Mouse (Mus musculus) E14TG2a.4 (cell line): Measurements from ENCODE around the gene Ntrk1.

Experiments
- H3K27me3 ChIP-seq: 2 replicates; pipeline ENCODE4 v1.6.1; 2014; ENCODE audit warnings: low read length, control low read depth; ENCODE audit not compliant: insufficient read depth
- H3K36me3 ChIP-seq: 2 replicates; pipeline ENCODE4 v1.6.1; 2014; ENCODE audit warnings: low read length, control low read depth; ENCODE audit not compliant: insufficient read depth
- H3K4me1 ChIP-seq: replicated peaks from 2 replicates; pipeline ENCODE4 v1.6.1; 2014; ENCODE audit warnings: low read depth, low read length, control low read depth
- H3K4me3 ChIP-seq: replicated peaks from 2 replicates; pipeline ENCODE4 v1.5.1; 2014; ENCODE audit warnings: mild to moderate bottlenecking, low read length
- H3K9me3 ChIP-seq: 2 replicates; pipeline ENCODE4 v1.6.1; 2014; ENCODE audit warnings: low read length, control low read depth
- CTCF ChIP-seq: conservative IDR thresholded peaks from 2 replicates; pipeline ENCODE4 v1.5.1; 2014; ENCODE audit warnings: low read length
- NANOG ChIP-seq: IDR thresholded peaks from 2 replicates; pipeline ENCODE4 v1.6.1; 2014; ENCODE audit warnings: borderline replicate concordance, low read length, mixed read lengths
- POU5F1 ChIP-seq: IDR thresholded peaks from 2 replicates; pipeline ENCODE4 v1.6.1; 2014; ENCODE audit warnings: low read length, borderline replicate concordance

Ntrk1 gene

GRCm38 (mm10) chr3:87816646-87817093, 21.7 kb upstream of the Ntrk1 start:
- TF ChIP-seq NANOG (no peak), CTCF (peak; percentile 84), POU5F1 (no peak)
- Histone ChIP-seq H3K36me3 (no peaks in the 10 kb centered on the region), H3K4me1 (peaks cover 12% of the 10 kb centered on the region), H3K4me3 (no peak overlapping the region), H3K9me3 (peaks cover 2% of the 10 kb centered on the region), H3K27me3 (peaks cover 90% of the 10 kb centered on the region)

GRCm38 (mm10) chr3:87816166-87816565, 21.2 kb upstream of the Ntrk1 start:
- TF ChIP-seq NANOG (no peak), POU5F1 (no peak), CTCF (no peak)
- no peak overlapping the region for H3K4me3 ChIP-seq
- H3K27me3 ChIP-seq = peaks cover 91% of the 10 kb centered on the region
- H3K9me3 ChIP-seq = peaks cover 7% of the 10 kb centered on the region
- peaks cover 12% of the 10 kb centered on the region for H3K4me1 ChIP-seq
- H3K36me3 ChIP-seq = no peaks in the 10 kb centered on the region

DNA sequence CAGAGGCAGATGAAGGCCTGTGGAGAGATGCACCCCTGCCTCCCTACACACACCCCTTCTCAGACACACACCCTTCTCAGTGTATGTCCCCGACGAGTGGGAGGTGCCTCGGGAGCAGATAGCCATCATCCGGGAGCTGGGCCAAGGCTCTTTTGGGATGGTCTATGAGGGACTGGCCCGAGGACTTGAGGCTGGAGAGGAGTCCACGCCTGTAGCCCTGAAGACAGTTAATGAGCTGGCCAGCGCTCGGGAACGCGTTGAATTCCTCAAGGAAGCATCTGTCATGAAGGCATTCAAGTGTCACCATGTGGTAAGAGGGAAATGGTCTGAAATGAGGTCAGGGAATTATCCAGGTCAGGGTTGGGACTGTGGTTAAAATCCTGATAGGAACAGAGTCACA, 17.9 kb upstream of the Ntrk1 start:
- H3K36me3 ChIP-seq = no peaks in the 10 kb centered on the region
- peaks cover 18% of the 10 kb centered on the region for H3K9me3 ChIP-seq
- TF ChIP-seq POU5F1 (no peak), NANOG (no peak), CTCF (no peak)
- H3K27me3 ChIP-seq = peaks cover 95% of the 10 kb centered on the region
- H3K4me3 ChIP-seq = no peak overlapping the region
- peaks cover 26% of the 10 kb centered on the region for H3K4me1 ChIP-seq

DNA sequence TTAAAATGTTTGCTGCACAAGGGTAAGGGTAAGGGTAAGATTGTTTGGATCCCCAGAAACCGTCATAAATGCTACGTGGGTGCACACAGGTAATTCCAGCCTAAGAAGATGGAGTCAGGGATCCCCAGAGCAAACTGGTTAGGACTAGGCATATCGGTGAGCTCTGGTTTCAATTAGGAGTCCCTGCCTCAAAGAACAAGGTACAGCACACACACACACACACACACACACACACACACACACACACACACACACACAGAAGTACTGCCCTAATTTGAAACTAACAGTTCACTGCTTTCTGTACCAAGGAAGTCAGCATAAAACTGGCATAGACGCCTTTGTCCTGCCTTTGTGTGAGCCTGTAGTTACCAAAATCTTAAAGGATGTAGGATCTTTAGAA, 17.5 kb upstream of the Ntrk1 start:
- no peak for TF ChIP-seq NANOG
- TF ChIP-seq POU5F1 = no peak
- TF ChIP-seq CTCF = no peak
- Histone ChIP-seq H3K4me1 (peaks cover 26% of the 10 kb centered on the region), H3K9me3 (peaks cover 18% of the 10 kb centered on the region), H3K27me3 (peaks cover 95% of the 10 kb centered on the region), H3K36me3 (no peaks in the 10 kb centered on the region), H3K4me3 (no peak overlapping the region)

DNA sequence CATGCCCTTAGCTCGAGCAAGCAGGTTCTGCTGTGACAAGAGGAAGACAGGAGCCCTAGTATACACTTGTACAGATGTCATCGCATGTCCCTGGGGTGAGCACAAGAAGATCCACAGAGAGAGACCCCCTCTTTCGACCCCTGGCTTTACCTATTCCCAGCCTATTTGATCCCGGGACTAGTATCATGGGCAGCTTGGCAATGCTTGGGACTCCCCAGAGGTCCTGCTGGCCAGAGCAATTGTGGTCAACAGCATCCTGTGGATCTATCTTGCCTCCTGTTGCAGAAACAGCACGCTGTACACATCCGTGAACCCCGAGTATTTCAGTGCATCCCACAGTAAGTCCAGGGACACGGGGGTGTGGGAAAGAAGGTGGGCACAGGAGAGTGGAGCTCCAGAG, 16.3 kb upstream of the Ntrk1 start:
- no peak overlapping the region for H3K4me3 ChIP-seq
- H3K27me3 ChIP-seq = peaks cover 97% of the 10 kb centered on the region
- H3K36me3 ChIP-seq = no peaks in the 10 kb centered on the region
- H3K4me1 ChIP-seq = peaks cover 16% of the 10 kb centered on the region
- TF ChIP-seq POU5F1 (no peak), NANOG (no peak), CTCF (no peak)
- peaks cover 18% of the 10 kb centered on the region for H3K9me3 ChIP-seq

DNA sequence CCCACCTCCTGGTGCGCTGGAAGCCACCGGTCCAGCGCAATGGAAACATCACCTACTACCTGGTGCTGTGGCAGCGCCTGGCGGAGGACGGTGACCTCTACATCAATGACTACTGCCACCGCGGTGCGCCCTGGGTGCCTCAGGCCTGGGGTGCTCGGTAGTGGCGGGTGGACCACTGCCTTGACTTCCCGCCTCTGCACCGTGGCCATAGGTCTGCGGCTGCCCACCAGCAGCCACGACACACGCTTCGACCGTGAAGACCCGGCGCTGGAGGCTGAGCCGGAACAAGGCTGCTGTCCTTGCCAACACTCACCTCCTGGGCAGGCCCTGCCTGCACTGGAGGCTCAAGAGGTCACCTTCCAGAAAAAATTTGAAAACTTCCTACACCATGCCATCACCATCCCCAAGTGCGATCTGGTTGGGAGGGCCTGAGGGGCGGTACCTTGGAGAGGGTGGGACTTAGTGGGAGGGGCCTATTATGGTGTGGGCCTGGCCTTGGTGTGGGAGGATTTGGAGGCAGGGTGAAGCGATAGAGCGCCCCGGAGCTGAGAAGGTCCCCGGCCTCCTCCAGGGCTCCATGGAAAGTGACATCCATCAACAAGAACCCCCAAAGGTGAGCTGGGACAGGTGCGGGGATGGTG, 14.5 kb upstream of the Ntrk1 start:
- Histone ChIP-seq H3K4me1 (peaks cover 18% of the 10 kb centered on the region), H3K27me3 (peaks cover 97% of the 10 kb centered on the region), H3K4me3 (peak overlapping the region; percentile 76), H3K36me3 (no peaks in the 10 kb centered on the region), H3K9me3 (peaks cover 18% of the 10 kb centered on the region)
- TF ChIP-seq NANOG = no peak
- TF ChIP-seq POU5F1 = no peak
- no peak for TF ChIP-seq CTCF

GRCm38 (mm10) chr3:87804038-87804677, 9.2 kb upstream of the Ntrk1 start:
- H3K9me3 ChIP-seq = no peaks in the 10 kb centered on the region
- peaks cover 100% of the 10 kb centered on the region for H3K27me3 ChIP-seq
- no peaks in the 10 kb centered on the region for H3K36me3 ChIP-seq
- peaks cover 31% of the 10 kb centered on the region for H3K4me1 ChIP-seq
- TF ChIP-seq CTCF = no peak
- TF ChIP-seq NANOG = no peak
- TF ChIP-seq POU5F1 = no peak
- peak overlapping the region; percentile 60 for H3K4me3 ChIP-seq

GRCm38 (mm10) chr3:87801681-87802080, 6.7 kb upstream of the Ntrk1 start:
- Histone ChIP-seq H3K9me3 (no peaks in the 10 kb centered on the region), H3K4me1 (peaks cover 37% of the 10 kb centered on the region), H3K36me3 (no peaks in the 10 kb centered on the region), H3K4me3 (no peak overlapping the region), H3K27me3 (peaks cover 100% of the 10 kb centered on the region)
- no peak for TF ChIP-seq CTCF
- no peak for TF ChIP-seq NANOG
- no peak for TF ChIP-seq POU5F1

DNA sequence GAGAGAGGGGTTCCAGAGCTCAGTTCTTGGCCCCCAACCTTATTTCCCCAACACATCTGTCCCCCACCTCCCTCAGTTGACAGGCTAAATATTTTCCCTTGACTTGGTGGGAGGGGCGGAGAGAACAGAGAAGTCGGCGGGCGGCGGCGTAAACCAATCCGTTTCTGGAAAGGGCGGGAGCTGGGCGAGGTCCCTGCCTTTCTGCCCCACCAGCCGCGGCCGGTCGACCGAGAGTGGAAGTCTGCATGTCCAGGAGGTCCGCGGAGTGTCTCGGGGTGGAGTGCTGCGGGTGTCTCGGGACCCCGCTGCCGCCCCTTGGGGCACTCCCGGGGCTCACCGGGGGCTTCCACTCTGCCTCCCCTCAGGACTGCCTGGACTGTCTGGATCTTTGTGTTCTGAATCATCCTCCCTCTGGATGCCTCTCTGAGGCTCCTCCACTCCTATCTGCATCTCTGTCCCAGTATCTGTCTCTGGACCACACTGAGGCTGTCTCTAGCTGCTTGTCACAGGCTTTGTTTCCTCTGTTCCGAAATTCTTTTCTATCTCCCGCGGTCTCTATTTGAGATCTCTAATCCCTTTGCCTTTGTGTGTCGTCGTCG, 1.9 kb upstream of the Ntrk1 start, which contains the start of gene Insrr:
TSS of gene Insrr (plus strand) at position 216 of the 599 bp plus-strand sequence.
- Histone ChIP-seq H3K4me3 (peak within 1 kb of the TSS; percentile 66), H3K4me1 (peaks cover 31% of the 10 kb centered on the region), H3K27me3 (peaks cover 99% of the 10 kb centered on the region), H3K9me3 (no peaks in the 10 kb centered on the region), H3K36me3 (no peaks in the 10 kb centered on the region)
- TF ChIP-seq CTCF (no peak), POU5F1 (no peak), NANOG (no peak)
